Mouse (Mus musculus): ENCODE data around the gene Hist2h2aa1.
A peak's percentile ranks its signal among the peaks of the same experiment; 100 is the strongest.
"Not testable (repeated sequence)": the region's sequence is repeated elsewhere in the genome, so short reads cannot be mapped to it uniquely, and the experiment has no call there.

Gene Hist2h2aa1

GRCm38 (mm10) chr3:96230404-96230803, 14.9 kb upstream of the Hist2h2aa1 start:
- DNase-seq (ENCODE audit: low spot score): no peak

GRCm38 (mm10) chr3:96230910-96231757, 14.2 kb upstream of the Hist2h2aa1 start:
- DNase-seq (ENCODE audit: low spot score): no peak

DNA sequence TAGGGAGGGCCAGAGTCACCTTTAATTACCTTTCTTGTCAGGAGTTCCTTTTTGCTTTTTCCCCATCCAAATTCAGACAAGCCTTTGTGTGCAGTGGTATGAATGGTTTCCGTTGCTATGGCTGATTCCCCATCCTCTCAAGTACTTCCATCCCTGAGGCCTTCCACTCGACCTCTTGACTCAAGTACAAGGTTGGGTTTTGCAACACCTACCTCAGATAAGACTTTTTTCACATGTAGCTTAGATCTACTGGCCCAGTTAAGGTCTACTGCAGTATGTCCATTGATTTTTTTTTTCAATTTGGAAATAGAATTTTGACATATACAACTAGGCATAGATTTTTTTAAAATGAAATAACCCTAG, 13.6 kb upstream of the Hist2h2aa1 start:
- DNase-seq (ENCODE audit: low spot score): no peak

- no peak for DNase-seq (ENCODE audit: low spot score)
Measured at GRCm38 (mm10) chr3:96234914-96235313, 10.4 kb upstream of the Hist2h2aa1 start.

DNA sequence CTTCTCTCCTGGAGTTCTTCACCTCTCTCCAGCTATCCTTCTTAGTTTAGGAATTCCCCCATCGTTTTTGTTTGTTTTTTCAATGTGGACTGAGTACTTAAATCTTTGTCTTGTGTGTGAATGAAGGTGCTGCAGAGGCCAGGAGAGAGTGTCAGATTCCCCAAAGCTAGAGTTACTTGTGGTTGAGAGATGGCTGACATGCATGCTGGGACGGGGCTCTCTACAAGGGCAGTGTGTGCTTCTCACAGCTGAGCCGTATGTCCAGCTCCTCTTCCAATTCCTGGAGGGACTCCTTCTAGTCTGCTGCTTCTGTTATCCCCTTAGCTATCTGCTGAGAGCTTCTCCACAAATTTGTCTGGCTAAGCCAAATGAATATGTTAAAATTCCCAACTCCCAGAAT, 9.5 kb upstream of the Hist2h2aa1 start:
- DNase-seq (ENCODE audit: low spot score): no peak

DNA sequence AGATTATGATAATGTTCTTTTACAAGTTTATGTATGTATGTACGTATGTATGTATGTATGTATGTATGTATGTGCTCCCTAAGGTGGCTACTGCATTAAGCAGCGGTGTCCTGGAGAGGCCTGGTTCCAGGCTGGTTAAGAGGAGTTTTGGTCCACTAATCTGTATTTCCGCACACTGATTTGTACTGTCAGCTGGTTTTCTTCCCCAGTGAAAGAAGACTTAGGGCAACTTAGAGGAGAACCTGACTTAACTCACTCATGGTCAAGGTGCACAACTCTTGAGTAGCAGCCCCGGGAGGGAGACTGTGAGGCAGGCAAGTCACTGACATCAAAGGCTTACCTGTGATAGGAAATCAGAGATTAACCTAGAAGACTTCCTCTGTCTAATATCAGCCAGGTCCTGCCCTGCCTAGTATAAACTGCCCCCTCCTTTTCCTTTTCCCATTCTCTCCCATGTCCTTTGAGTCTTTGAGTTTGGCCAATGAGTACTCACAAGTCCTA, 8.4 kb upstream of the Hist2h2aa1 start:
- DNase-seq (ENCODE audit: low spot score): no peak

DNA sequence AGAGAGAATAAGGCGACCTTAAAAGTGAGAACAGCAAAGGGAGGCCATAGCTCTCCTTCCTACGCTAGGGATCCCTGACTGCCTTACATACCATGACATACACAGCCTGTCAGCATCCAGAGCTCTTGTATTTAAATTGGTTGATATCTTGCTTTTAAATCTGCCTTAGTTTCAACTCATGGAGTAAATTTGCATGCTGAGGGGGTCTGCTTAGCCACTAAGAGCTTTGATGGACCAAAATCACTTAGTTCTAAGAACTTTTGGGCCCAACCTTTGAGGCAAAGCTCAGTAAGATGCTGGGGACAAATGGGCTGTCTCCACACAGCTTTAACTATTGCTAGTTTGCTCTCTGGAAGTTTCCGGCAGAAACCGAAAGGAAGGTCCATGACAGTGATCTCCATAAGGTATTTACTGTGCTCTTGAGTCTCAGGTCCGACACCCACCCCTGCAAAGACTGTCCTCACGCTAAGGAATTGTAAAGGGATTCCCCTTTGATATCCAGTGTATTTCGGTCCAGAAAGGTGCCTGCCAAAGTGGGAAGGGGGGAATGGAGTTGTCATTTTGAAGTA, 7.9 kb upstream of the Hist2h2aa1 start:
- no peak for DNase-seq (ENCODE audit: low spot score)

DNA sequence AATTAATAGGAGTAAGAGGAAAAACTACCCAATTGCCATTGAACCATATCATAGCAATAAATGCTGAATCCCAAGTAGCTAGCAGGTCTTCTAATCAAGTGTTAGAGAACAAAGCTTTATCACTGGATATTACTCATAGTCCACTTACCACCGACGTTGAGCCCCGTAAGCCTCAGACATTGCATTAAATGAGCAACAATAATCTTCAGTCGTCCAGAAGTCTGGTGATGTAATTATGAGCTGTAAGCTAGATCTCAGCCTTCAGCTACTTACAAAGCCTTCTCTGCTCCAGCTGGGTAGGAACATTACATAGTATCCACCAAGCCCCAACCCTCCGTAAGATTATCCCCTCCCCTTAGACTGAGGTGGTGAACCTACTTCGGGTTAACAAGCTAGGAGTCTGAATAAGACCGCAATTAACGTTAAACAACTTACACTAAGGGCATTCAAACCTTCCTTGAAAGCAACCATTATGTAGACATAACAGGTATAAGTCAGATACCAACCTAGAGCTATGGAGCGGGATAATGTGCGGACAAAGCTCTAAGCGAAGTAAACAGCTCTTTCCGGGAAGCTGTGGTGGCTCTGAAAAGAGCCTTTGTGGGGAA, 7.3 kb upstream of the Hist2h2aa1 start:
- no peak for DNase-seq (ENCODE audit: low spot score)

GRCm38 (mm10) chr3:96238954-96239793, 6.1 kb upstream of the Hist2h2aa1 start, which contains the start of gene Hist2h3c2:
Gene Hist2h3c2 (minus strand): TSS chr3:96239127.
- not testable (repeated sequence) for DNase-seq (ENCODE audit: low spot score)

DNA sequence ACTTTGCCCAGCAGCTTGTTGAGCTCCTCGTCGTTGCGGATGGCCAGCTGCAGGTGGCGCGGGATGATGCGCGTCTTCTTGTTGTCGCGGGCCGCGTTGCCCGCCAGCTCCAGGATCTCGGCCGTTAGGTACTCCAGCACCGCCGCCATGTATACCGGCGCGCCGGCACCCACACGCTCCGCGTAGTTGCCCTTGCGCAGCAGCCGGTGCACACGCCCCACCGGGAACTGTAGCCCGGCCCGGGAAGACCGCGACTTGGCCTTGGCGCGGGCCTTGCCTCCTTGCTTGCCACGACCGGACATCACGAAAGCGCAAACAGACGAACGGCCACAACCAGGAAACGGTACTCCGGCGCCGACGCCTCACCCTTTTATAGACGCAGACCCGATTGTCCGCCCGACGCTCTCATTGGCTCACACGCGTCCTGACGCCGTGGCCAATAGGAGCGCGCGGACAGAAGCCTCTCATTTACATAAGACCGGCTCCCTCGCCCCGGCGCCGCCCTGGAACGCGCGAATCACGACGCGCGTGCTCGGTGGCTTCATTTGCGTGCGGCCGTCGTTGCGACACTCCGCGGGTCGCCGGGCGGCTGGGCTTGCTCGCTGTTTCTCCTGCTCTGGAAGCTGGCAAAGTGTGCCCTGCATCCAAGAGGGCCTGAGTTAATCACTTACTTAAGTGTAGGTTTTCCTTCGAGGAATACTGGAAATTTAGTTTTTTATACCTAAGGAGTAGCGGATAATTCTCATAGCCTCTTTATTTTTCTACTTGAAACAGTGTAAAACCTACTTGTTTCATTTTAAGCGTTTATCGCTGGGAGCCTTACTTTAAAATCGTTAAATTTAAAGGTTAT, 5.1 kb upstream of the Hist2h2aa1 start, which contains the start of gene Hist2h2aa2:
TSS of gene Hist2h2aa2 (minus strand) at position 328 of the 850 bp plus-strand sequence.
- peak; percentile 89 for DNase-seq (ENCODE audit: low spot score)

DNA sequence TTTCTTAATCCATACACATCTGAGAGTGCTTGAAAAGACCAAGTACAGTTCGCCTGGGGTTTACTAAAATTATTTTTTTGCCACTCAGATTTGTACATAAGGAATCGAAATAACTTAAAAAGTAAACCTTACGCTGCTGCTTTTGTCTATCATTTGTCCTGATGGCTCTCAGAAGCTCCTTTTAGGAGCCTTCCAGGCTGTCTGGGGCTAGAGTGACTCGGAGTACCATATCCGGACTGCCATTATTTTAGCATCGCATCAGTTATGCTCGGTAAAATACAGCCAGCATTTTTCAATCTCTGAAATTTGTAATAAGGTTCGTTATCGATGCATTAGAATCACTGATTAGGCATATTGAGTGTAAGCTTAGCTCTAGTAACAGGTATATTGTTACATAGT, 4.5 kb upstream of the Hist2h2aa1 start:
- DNase-seq (ENCODE audit: low spot score): no peak

GRCm38 (mm10) chr3:96243921-96244572, 1.2 kb upstream of the Hist2h2aa1 start:
- DNase-seq (ENCODE audit: low spot score): no peak

GRCm38 (mm10) chr3:96246018-96246417, 721 bp downstream of the Hist2h2aa1 start:
- DNase-seq (ENCODE audit: low spot score): not testable (repeated sequence)

DNA sequence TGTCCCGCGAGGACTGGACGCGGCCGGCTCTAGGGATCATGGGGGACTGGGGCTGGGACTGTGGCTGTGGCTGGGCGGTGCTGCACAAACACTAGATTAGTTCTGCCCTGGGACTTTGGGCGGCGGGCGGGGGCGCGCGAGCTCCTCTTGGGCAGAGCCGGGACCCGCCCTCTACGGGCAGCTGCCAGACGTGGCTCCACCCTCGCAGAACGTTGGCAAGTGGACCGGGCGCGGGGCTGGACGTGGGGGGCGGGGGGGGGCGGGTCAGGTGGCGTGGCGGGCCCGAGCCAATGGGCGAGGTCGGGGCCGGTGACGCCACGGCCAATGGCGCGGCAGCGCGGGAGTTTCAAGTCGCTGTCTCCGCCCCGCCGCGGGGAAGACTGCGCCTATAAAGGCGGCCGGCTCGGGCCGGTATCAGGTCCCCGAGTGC, 1.1 kb downstream of the Hist2h2aa1 start, which contains the start of gene Hist2h3c1:
TSS of gene Hist2h3c1 (plus strand) at position 259 of the 430 bp plus-strand sequence.
- DNase-seq (ENCODE audit: low spot score): not testable (repeated sequence)

- no peak for DNase-seq (ENCODE audit: low spot score)
Measured at GRCm38 (mm10) chr3:96247356-96248140, 2.3 kb downstream of the Hist2h2aa1 start.

GRCm38 (mm10) chr3:96248141-96249033, 3.1 kb downstream of the Hist2h2aa1 start:
- DNase-seq (ENCODE audit: low spot score): no peak

DNA sequence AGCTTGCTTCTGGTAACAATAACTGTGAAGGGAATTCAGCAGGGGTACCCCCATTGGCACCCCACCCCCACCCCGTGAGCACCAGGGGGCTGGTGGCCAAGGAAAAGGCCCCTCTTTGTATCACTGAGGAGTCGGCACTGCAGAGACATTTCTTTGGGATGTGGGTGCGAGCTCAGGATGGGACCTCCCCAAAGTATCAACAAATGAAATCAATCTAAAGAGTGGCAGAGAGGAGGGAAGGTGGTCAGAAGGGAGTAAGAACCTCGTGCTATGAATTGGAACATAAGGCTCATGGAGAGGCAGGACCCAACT, 3.7 kb downstream of the Hist2h2aa1 start:
- DNase-seq (ENCODE audit: low spot score): no peak

- DNase-seq (ENCODE audit: low spot score): no peak
Measured at GRCm38 (mm10) chr3:96250890-96251289, 5.6 kb downstream of the Hist2h2aa1 start.

DNA sequence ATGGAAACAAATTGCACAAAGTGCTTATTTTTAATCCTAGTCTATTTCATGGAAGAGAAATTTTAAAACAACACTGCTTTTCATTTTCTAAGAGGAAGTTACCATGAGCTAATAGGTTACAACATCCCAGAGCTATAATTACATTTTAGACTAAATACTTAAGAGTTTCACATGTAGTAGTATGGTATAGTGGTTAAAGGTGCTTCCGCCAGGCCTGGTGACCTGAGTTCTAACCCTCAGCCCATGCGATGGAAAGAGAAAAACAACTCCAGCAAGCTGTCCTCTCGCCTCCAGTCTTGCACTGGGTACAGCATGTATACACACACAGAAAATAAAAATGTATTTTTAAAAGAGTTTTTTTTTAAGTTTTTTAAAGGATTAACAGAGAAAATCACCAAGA, 6.5 kb downstream of the Hist2h2aa1 start:
- no peak for DNase-seq (ENCODE audit: low spot score)
